In the genomic region with DNA sequence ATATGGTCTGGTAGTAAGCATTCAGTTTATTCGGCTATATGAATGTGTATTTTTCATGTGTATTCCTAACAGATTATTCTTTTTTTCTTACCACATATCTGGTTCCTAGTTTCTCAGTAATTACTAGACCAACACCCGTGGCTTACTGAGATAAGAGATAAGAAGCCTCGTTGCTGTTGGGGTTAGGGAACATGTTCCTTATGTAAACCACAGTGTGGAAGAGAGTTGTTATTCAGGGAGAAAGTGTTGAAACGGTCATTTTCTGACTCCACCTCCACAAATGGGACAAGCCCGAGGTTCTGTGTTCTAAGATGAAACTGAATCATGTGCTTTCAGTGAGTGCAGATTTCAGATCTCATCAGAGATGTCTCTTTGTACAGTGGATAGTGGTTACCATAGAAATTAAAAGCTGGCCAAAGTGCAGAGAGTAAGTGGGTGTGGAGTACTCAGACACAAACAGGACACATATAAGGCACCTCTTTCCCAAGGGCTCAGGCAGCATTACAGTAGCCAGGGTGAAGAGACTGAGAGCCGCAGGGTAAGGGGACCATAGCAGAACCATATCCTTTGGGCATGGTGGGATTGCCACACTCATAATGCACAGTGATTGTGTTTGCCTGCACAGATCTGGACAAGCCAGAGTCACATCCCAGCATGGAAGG, we compare ENCODE assay signal across 29 mouse cellular contexts. TPM values are rescaled to one million over a fixed set of nuclear protein-coding genes. Genes with fewer than 3 reads are reported as not detected.
DNase-seq lines count a peak whose midpoint lies in the region; ATAC-seq and TF ChIP-seq lines count a peak whose summit lies in the region.
"Had no signal": no experiment of that assay in that cellular context is flagged by ENCODE, and none has a peak within 500 bp of the region (broad histone marks: within the 10 kb centered on the region; RNA-seq: fewer than 3 reads in every experiment).

No protein-coding gene starts in this region.

- intact Hi-C loops in left cerebral cortex, postnatal 14 days (cut with DNase I), result no loop called here
- intact Hi-C loops in left cerebral cortex, postnatal 25 days (cut with DNase I), result no loop called here

- H3K9ac ChIP-seq in intestine, embryonic 16.5 days (ENCODE audit: low read depth, low read length), result no peak overlapping the region
- no peak overlapping the region for H3K9ac ChIP-seq in liver, embryonic 16.5 days (ENCODE audit: low read depth, low read length)
- H3K9ac ChIP-seq: heart, embryonic 13.5 days; lung, embryonic 14.5 days; midbrain, embryonic 15.5 days had no signal

- no peak for TF ChIP-seq CTCF in G1E (IDR thresholded peaks at IDR 0.05; ENCODE audit: low read depth, low read length)

- peak; percentile 88 for ATAC-seq in G1E (ENCODE audit: extremely low read depth, insufficient number of reproducible peaks, low FRiP score, poor library complexity, severe bottlenecking)
- ATAC-seq in intestine, embryonic 16.5 days, result peak; percentile 67
- peak; percentile 62 for ATAC-seq in liver, embryonic 16.5 days (ENCODE audit: low read depth)
- ATAC-seq: forebrain, embryonic 16.5 days; hindbrain, embryonic 16.5 days; midbrain, embryonic 15.5 days had no signal

- H3K4me3 ChIP-seq in G1E (ENCODE audit: low read depth, low read length), result peak overlapping the region; percentile 36; the same call in 1 of the 2 replicates
- no peak overlapping the region for H3K4me3 ChIP-seq in intestine, embryonic 16.5 days (ENCODE audit: low read length)
- no peak overlapping the region for H3K4me3 ChIP-seq in liver, embryonic 16.5 days (ENCODE audit: low read depth, low read length)
- H3K4me3 ChIP-seq: gastrocnemius, adult 2 months; heart, embryonic 13.5 days; layer of hippocampus, adult 2 months; limb, embryonic 10.5 days; midbrain, embryonic 15.5 days; myocyte had no signal

- H3K27me3 ChIP-seq in G1E (ENCODE audit: insufficient read depth, low read length), result no peaks in the 10 kb centered on the region
- H3K27me3 ChIP-seq in intestine, embryonic 16.5 days (replicated peaks; ENCODE audit: control insufficient read depth, insufficient read depth, low read length), result no peaks in the 10 kb centered on the region; the same call in 1 of the 2 replicates
- no peaks in the 10 kb centered on the region for H3K27me3 ChIP-seq in liver, embryonic 16.5 days (ENCODE audit: control insufficient read depth, insufficient read depth, low read depth, low read length)
- H3K27me3 ChIP-seq: heart, embryonic 13.5 days; midbrain, embryonic 15.5 days had no signal

- H3K9me3 ChIP-seq in G1E (replicated peaks), result no peaks in the 10 kb centered on the region
- no peaks in the 10 kb centered on the region for H3K9me3 ChIP-seq in intestine, embryonic 16.5 days (ENCODE audit: control insufficient read depth, low read length)
- H3K9me3 ChIP-seq in liver, embryonic 16.5 days (replicated peaks; ENCODE audit: control insufficient read depth, low read length), result no peaks in the 10 kb centered on the region
- H3K9me3 ChIP-seq: heart, embryonic 13.5 days; limb, embryonic 10.5 days; midbrain, embryonic 15.5 days had no signal

- H3K27ac ChIP-seq in intestine, embryonic 16.5 days (ENCODE audit: low read length), result no peak overlapping the region
- no peak overlapping the region; the same call in 1 of the 2 replicates for H3K27ac ChIP-seq in liver, embryonic 16.5 days (ENCODE audit: low read length)
- H3K27ac ChIP-seq: gastrocnemius, adult 2 months; heart, embryonic 13.5 days; layer of hippocampus, adult 2 months; limb, embryonic 10.5 days; macrophage; midbrain, embryonic 15.5 days had no signal

- DNase-seq in G1E (ENCODE audit: low spot score), result peak; percentile 16
- peak; percentile 22 for DNase-seq in c-Kit-positive CD71-negative TER-119-negative erythroid progenitor cells, embryonic 14.5 days (ENCODE audit: low read depth)
- no peak for DNase-seq in left cerebral cortex, postnatal 14 days (ENCODE audit: low spot score in 2 of 2)
- DNase-seq in frontal cortex, postnatal 14 days (ENCODE audit: low spot score in 2 of 2), result no peak
- no peak for DNase-seq in cerebellum, adult 11-12 months
- no peak for DNase-seq in left cerebral cortex, postnatal 25 days (ENCODE audit: low spot score in 2 of 2)
- DNase-seq: adrenal gland, postnatal 36 days; cerebellum, adult 9-10 months; gastrocnemius, adult 2 months; heart, adult 11 months; heart, postnatal 4 days; kidney, adult 2 months; kidney, postnatal 14 days; lung, embryonic 14.5 days; thymus, adult 18-20 months; thymus, postnatal 4 days had no signal

- H3K36me3 ChIP-seq in G1E (replicated peaks), result no peaks in the 10 kb centered on the region
- H3K36me3 ChIP-seq in intestine, embryonic 16.5 days (ENCODE audit: control insufficient read depth, insufficient read depth, low read length), result no peaks in the 10 kb centered on the region
- no peaks in the 10 kb centered on the region for H3K36me3 ChIP-seq in liver, embryonic 16.5 days (ENCODE audit: control insufficient read depth, insufficient read depth)
- H3K36me3 ChIP-seq: heart, embryonic 13.5 days; limb, embryonic 10.5 days; midbrain, embryonic 15.5 days had no signal

- H3K4me2 ChIP-seq in intestine, embryonic 16.5 days (ENCODE audit: low read depth, low read length), result no peak overlapping the region
- peak overlapping the region; percentile 12; the same call in 1 of the 2 replicates for H3K4me2 ChIP-seq in liver, embryonic 16.5 days (ENCODE audit: low read depth, low read length)
- H3K4me2 ChIP-seq: heart, embryonic 13.5 days; lung, embryonic 14.5 days; midbrain, embryonic 15.5 days had no signal

- WGBS in intestine, embryonic 16.5 days, result 56% methylated on average over 6 of the region's 6 CpGs
- 15% methylated on average over 6 of the region's 6 CpGs for WGBS in liver, embryonic 16.5 days (ENCODE audit: insufficient replicate concordance)

- peaks cover 79% of the 10 kb centered on the region for H3K4me1 ChIP-seq in G1E (ENCODE audit: insufficient read depth, low read depth, low read length)
- H3K4me1 ChIP-seq in intestine, embryonic 16.5 days (ENCODE audit: control insufficient read depth, insufficient read depth, low read length), result 0 out of 2 replicates have a peak, but pooled peaks cover 3% of the 10 kb centered on the region
- peaks cover 5% of the 10 kb centered on the region for H3K4me1 ChIP-seq in liver, embryonic 16.5 days (ENCODE audit: control insufficient read depth, low read depth, low read length)
- H3K4me1 ChIP-seq: heart, embryonic 13.5 days; limb, embryonic 10.5 days had no signal

RNA-seq across cellular contexts. Expression of gene 1810046K07Rik, which starts 13.2 kb away (rescaled TPM):
- total RNA-seq in G1E (2014; fragmentation: Nextera tagmentation), result not detected in 2 replicates
- total RNA-seq in G1E (2017), result not detected in 2 replicates
- polyA plus RNA-seq in G1E (2012), result not detected in 2 replicates
- polyA plus RNA-seq in intestine, embryonic 16.5 days (2015; fragmentation: Nextera tagmentation; extraction: Ambion mirVana), result 0.18 TPM in 1 of 2 replicates, not detected in the other
- 0.30 and 0.43 TPM in 2 replicates for polyA plus RNA-seq in liver, embryonic 16.5 days (2015; fragmentation: Nextera tagmentation; extraction: Ambion mirVana)
- not detected for total RNA-seq in left cerebral cortex, postnatal 14 days (2021)
- total RNA-seq in left cerebral cortex, postnatal 25 days (2021), result not detected
- total RNA-seq: adrenal gland, postnatal 36 days; ES-E14; gastrocnemius, adult 2 months; heart, postnatal 4 days; layer of hippocampus, adult 2 months had no signal
- polyA plus RNA-seq: embryonic facial prominence, embryonic 14.5 days; forebrain, embryonic 16.5 days; heart, embryonic 13.5 days; hindbrain, embryonic 16.5 days; limb, embryonic 10.5 days; lung, embryonic 14.5 days; macrophage; midbrain, embryonic 15.5 days; myocyte; neural tube, embryonic 14.5 days had no signal

RNA-seq across cellular contexts. Expression of gene Colca2, which starts 37.2 kb away (rescaled TPM):
- total RNA-seq in G1E (2014; fragmentation: Nextera tagmentation), result not detected in 2 replicates
- 0.11 TPM in 1 of 2 replicates, not detected in the other for total RNA-seq in G1E (2017)
- polyA plus RNA-seq in G1E (2012), result not detected in 2 replicates
- polyA plus RNA-seq in intestine, embryonic 16.5 days (2015; fragmentation: Nextera tagmentation; extraction: Ambion mirVana), result 1.4 and 2.1 TPM in 2 replicates
- 0.07 and 0.24 TPM in 2 replicates for polyA plus RNA-seq in liver, embryonic 16.5 days (2015; fragmentation: Nextera tagmentation; extraction: Ambion mirVana)
- total RNA-seq in left cerebral cortex, postnatal 14 days (2021), result 1 to 10 TPM; 1.3 TPM
- 1 to 10 TPM; 1.1 to 2.3 TPM for total RNA-seq in left cerebral cortex, postnatal 25 days (2021)

Comparison
In these comparisons a context has a peak if more than half of its experiments do, and no peak if none do; other contexts are left out.
1. DNase-seq: peak in G1E (single experiment) and c-Kit-positive CD71-negative TER-119-negative erythroid progenitor cells, embryonic 14.5 days (single experiment); none in left cerebral cortex, postnatal 14 days (0 of 2), frontal cortex, postnatal 14 days (0 of 2), cerebellum, adult 11-12 months (single experiment) and left cerebral cortex, postnatal 25 days (0 of 2).
2. Peak in every context shown above with its lines, with median percentiles within 50 percentile points of each other: ATAC-seq.